Mouse (Mus musculus) megakaryocyte-erythroid progenitor cell, adult 5 weeks (primary cell): Measurements from ENCODE around the gene Elf5. TPM values are rescaled to one million over a fixed set of nuclear protein-coding genes. Genes with fewer than 3 reads are reported as not detected.

Experiments
- polyA plus RNA-seq: library from polyadenylated mRNA; stranded (reverse); fragments of >175 nt; gene quantifications from 2 replicates; pipeline ENCODE4 v1.2.3, GENCODE M21; 2012

Gene Elf5
- polyA plus RNA-seq = 0.02 TPM in 1 of 2 replicates, not detected in the other

GRCm38 (mm10) chr2:103411348-103411747, at the start of gene Elf5:
Elf5 (plus strand) TSS chr2:103411688.

DNA sequence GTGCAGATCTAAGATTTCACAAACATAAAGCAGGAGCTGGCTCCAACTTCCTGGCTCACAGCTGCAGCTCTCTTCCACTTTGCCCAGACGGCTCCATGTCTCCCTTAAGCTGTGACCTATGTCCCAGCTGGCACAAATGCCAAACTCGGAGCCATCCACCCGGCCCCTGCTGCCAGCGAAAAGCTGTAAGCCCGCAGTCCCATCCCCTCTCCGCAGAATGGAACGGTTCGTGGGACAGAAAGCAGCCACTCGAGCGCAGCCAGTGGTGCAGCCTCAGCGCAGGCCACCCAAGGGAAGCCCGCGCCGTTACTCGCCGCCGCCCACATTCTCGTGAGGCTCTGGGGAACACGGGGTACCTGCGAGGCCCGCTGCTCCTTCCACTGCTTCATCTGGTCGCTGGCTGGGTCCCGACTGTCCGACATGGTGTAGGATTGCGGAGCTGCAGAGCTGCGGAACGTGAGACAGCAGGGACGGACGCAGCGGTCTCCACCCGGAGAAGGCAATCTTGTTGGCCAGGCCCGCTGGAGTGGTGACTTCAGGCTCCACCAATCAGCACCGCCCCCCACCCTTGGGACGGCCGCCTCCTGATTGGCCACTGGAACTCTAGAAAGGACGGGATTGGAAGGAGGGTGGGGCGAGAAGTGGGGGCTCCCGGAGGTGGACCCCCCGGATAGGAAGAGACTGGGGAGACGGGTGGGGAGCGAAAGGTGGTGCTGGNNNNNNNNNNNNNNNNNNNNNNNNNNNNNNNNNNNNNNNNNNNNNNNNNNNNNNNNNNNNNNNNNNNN, 73.3 kb downstream of the Elf5 start, which contains the start of gene Cat:
Gene Cat, minus strand, starts transcription at position 544 of the 785 bp plus-strand sequence.

Other genes starting within 250 kb of the Elf5 start
- gene Ehf, start 108.4 kb upstream of the Elf5 start, polyA plus RNA-seq = not detected in 2 replicates
- 69.1 and 91.3 TPM in 2 replicates for gene Cat, start 73.5 kb downstream of the Elf5 start, polyA plus RNA-seq
- gene Abtb2, start 154.6 kb downstream of the Elf5 start, polyA plus RNA-seq = 1.1 and 1.2 TPM in 2 replicates